ENCODE assay signal across 8 mouse cellular contexts in genomic region chr17:29660762-29661391, GRCm38 (mm10). TPM values are rescaled to one million over a fixed set of nuclear protein-coding genes. Genes with fewer than 3 reads are reported as not detected.
A peak's percentile ranks its signal among the peaks of the same experiment; 100 is the strongest.
DNase-seq lines count a peak whose midpoint lies in the region; ATAC-seq and TF ChIP-seq lines count a peak whose summit lies in the region.

No protein-coding gene starts in this region.

- peak overlapping the region; percentile 98 for H3K9ac ChIP-seq in heart, embryonic 15.5 days
- peak overlapping the region; percentile 93 for H3K9ac ChIP-seq in midbrain, postnatal 0 days (replicated peaks; ENCODE audit: low read length, poor library complexity, severe bottlenecking)

- TF ChIP-seq CTCF in midbrain, postnatal 0 days (IDR thresholded peaks at IDR 0.05) = no peak

- H3K4me1 ChIP-seq in heart, embryonic 15.5 days (replicated peaks) = peaks cover 6% of the 10 kb centered on the region; the same call in 1 of the 2 replicates
- H3K4me1 ChIP-seq in embryonic facial prominence, embryonic 10.5 days = peaks cover 9% of the 10 kb centered on the region
- no peaks in the 10 kb centered on the region; the same call in 1 of the 2 replicates for H3K4me1 ChIP-seq in midbrain, postnatal 0 days (ENCODE audit: insufficient read depth, low read length)

- WGBS in heart, embryonic 15.5 days = under 1% methylated on average over 41 of the region's 41 CpGs
- WGBS in embryonic facial prominence, embryonic 10.5 days = under 1% methylated on average over 41 of the region's 41 CpGs
- under 1% methylated on average over 40 of the region's 41 CpGs for WGBS in midbrain, postnatal 0 days

- H3K27me3 ChIP-seq in heart, embryonic 15.5 days = no peaks in the 10 kb centered on the region
- no peaks in the 10 kb centered on the region for H3K27me3 ChIP-seq in embryonic facial prominence, embryonic 10.5 days (replicated peaks; ENCODE audit: low read depth, poor library complexity, severe bottlenecking)
- no peaks in the 10 kb centered on the region for H3K27me3 ChIP-seq in midbrain, postnatal 0 days (ENCODE audit: insufficient read depth, low read length)

- H3K27ac ChIP-seq in heart, embryonic 15.5 days = peak overlapping the region; percentile 96
- peak overlapping the region; percentile 97 for H3K27ac ChIP-seq in embryonic facial prominence, embryonic 10.5 days (replicated peaks)
- peak overlapping the region; percentile 91 for H3K27ac ChIP-seq in midbrain, postnatal 0 days (ENCODE audit: low read depth, low read length)

- no peak for DNase-seq in heart, postnatal 4 days
- peak; percentile 7 to 20 for DNase-seq in CD8-positive naive resting alpha-beta T cell, adult 2 months (ENCODE audit: low read depth in 2 of 2, low spot score in 2 of 2)
- no peak for DNase-seq in embryonic facial prominence, embryonic 10.5 days (ENCODE audit: low spot score)
- DNase-seq in midbrain, postnatal 0 days (ENCODE audit: low spot score) = peak; percentile 20
- no peak for DNase-seq in ovary, postnatal 14 days (ENCODE audit: low spot score)
- DNase-seq in left cerebral cortex, postnatal 10 days (ENCODE audit: extremely low spot score in 1 of 2, low spot score in 2 of 2) = no peak

- H3K4me3 ChIP-seq in heart, embryonic 15.5 days = peak overlapping the region; percentile 100
- peak overlapping the region; percentile 99 for H3K4me3 ChIP-seq in embryonic facial prominence, embryonic 10.5 days
- H3K4me3 ChIP-seq in midbrain, postnatal 0 days (ENCODE audit: low read depth, low read length) = peak overlapping the region; percentile 85

- ATAC-seq in heart, embryonic 15.5 days (replicated peaks; ENCODE audit: insufficient number of reproducible peaks, insufficient read depth, low FRiP score, low read depth) = no peak; the same call in none of the 2 replicates
- peak; percentile 57 for ATAC-seq in inflammation-experienced regulatory T-cells, adult 6 months
- peak; percentile 71; the same call in 1 of the 2 replicates for ATAC-seq in midbrain, postnatal 0 days (ENCODE audit: low FRiP score)

- intact Hi-C loops in left cerebral cortex, postnatal 10 days (cut with DNase I) = no loop called here

- peak overlapping the region; percentile 90 for H3K4me2 ChIP-seq in heart, embryonic 15.5 days
- peak overlapping the region; percentile 86 for H3K4me2 ChIP-seq in midbrain, postnatal 0 days (ENCODE audit: low read depth, low read length, poor library complexity, severe bottlenecking)

- H3K9me3 ChIP-seq in heart, embryonic 15.5 days (replicated peaks) = no peaks in the 10 kb centered on the region
- H3K9me3 ChIP-seq in embryonic facial prominence, embryonic 10.5 days = no peaks in the 10 kb centered on the region
- no peaks in the 10 kb centered on the region for H3K9me3 ChIP-seq in midbrain, postnatal 0 days (ENCODE audit: low read length)

- H3K36me3 ChIP-seq in heart, embryonic 15.5 days = peaks cover 16% of the 10 kb centered on the region; the same call in 1 of the 2 replicates
- peaks cover 30% of the 10 kb centered on the region for H3K36me3 ChIP-seq in embryonic facial prominence, embryonic 10.5 days (replicated peaks)
- peaks cover 9% of the 10 kb centered on the region for H3K36me3 ChIP-seq in midbrain, postnatal 0 days (ENCODE audit: insufficient read depth, low read length)

RNA-seq across cellular contexts. Expression of gene Cmtr1, which starts 0.5 kb away (rescaled TPM):
- 78.3 and 88.5 TPM in 2 replicates for polyA plus RNA-seq in heart, embryonic 15.5 days (2015; fragmentation: Nextera tagmentation; extraction: Ambion mirVana)
- 10 to 100 TPM; 56.9 to 70.7 TPM for total RNA-seq in heart, postnatal 4 days (2021)
- 135 and 140 TPM in 2 replicates for polyA plus RNA-seq in embryonic facial prominence, embryonic 10.5 days (2016; fragmentation: Nextera tagmentation; extraction: Ambion mirVana)
- 100 to 1,000 TPM in 1 of 3 experiments, 10 to 100 TPM in 2; 83.4 to 107 (median 98.4) TPM for polyA plus RNA-seq in inflammation-experienced regulatory T-cells, adult 6 months (2017; shearing (Covaris generic))
- total RNA-seq in midbrain, postnatal 0 days (2014; rRNA removed) = 58.5 and 63.6 TPM in 2 replicates
- polyA plus RNA-seq in midbrain, postnatal 0 days (2015; fragmentation: Nextera tagmentation; extraction: Ambion mirVana) = 105 and 106 TPM in 2 replicates
- 100 to 1,000 TPM in 1 of 2 experiments, 10 to 100 TPM in 1; 85.1 to 104 TPM for total RNA-seq in left cerebral cortex, postnatal 10 days (2021)

RNA-seq across cellular contexts. Expression of gene Gm28043, which starts 46.2 kb away (rescaled TPM):
- 1.8 and 2.4 TPM in 2 replicates for polyA plus RNA-seq in heart, embryonic 15.5 days (2015; fragmentation: Nextera tagmentation; extraction: Ambion mirVana)
- total RNA-seq in heart, postnatal 4 days (2021) = 1 to 10 TPM; 2.5 to 2.6 TPM
- 2.3 and 3.5 TPM in 2 replicates for polyA plus RNA-seq in embryonic facial prominence, embryonic 10.5 days (2016; fragmentation: Nextera tagmentation; extraction: Ambion mirVana)
- 1 to 10 TPM; 3.7 to 4.4 (median 4.1) TPM for polyA plus RNA-seq in inflammation-experienced regulatory T-cells, adult 6 months (2017; shearing (Covaris generic))
- 3.8 and 6.7 TPM in 2 replicates for total RNA-seq in midbrain, postnatal 0 days (2014; rRNA removed)
- polyA plus RNA-seq in midbrain, postnatal 0 days (2015; fragmentation: Nextera tagmentation; extraction: Ambion mirVana) = 1.2 and 1.7 TPM in 2 replicates
- 1 to 10 TPM; 3.8 to 4.2 TPM for total RNA-seq in left cerebral cortex, postnatal 10 days (2021)

RNA-seq across cellular contexts. Expression of gene Rnf8, which starts 46.3 kb away (rescaled TPM):
- polyA plus RNA-seq in heart, embryonic 15.5 days (2015; fragmentation: Nextera tagmentation; extraction: Ambion mirVana) = 44.6 and 53.2 TPM in 2 replicates
- 10 to 100 TPM; 24.7 to 28.6 TPM for total RNA-seq in heart, postnatal 4 days (2021)
- 117 and 119 TPM in 2 replicates for polyA plus RNA-seq in embryonic facial prominence, embryonic 10.5 days (2016; fragmentation: Nextera tagmentation; extraction: Ambion mirVana)
- 10 to 100 TPM; 24.6 to 27.5 (median 24.9) TPM for polyA plus RNA-seq in inflammation-experienced regulatory T-cells, adult 6 months (2017; shearing (Covaris generic))
- 21.9 and 47.2 TPM in 2 replicates for total RNA-seq in midbrain, postnatal 0 days (2014; rRNA removed)
- polyA plus RNA-seq in midbrain, postnatal 0 days (2015; fragmentation: Nextera tagmentation; extraction: Ambion mirVana) = 74.3 and 75.3 TPM in 2 replicates
- 10 to 100 TPM; 44.0 to 47.8 TPM for total RNA-seq in left cerebral cortex, postnatal 10 days (2021)

RNA-seq across cellular contexts. Expression of gene Ccdc167, which starts 56.0 kb away (rescaled TPM):
- 10.3 and 12.5 TPM in 2 replicates for polyA plus RNA-seq in heart, embryonic 15.5 days (2015; fragmentation: Nextera tagmentation; extraction: Ambion mirVana)
- 10 to 100 TPM; 15.3 to 18.4 TPM for total RNA-seq in heart, postnatal 4 days (2021)
- polyA plus RNA-seq in embryonic facial prominence, embryonic 10.5 days (2016; fragmentation: Nextera tagmentation; extraction: Ambion mirVana) = 16.5 and 18.1 TPM in 2 replicates
- polyA plus RNA-seq in inflammation-experienced regulatory T-cells, adult 6 months (2017; shearing (Covaris generic)) = 10 to 100 TPM in 1 of 3 experiments, 1 to 10 TPM in 2; 5.5 to 12.3 (median 8.5) TPM
- total RNA-seq in midbrain, postnatal 0 days (2014; rRNA removed) = 9.0 and 9.4 TPM in 2 replicates
- 8.3 and 8.6 TPM in 2 replicates for polyA plus RNA-seq in midbrain, postnatal 0 days (2015; fragmentation: Nextera tagmentation; extraction: Ambion mirVana)
- total RNA-seq in left cerebral cortex, postnatal 10 days (2021) = 10 to 100 TPM; 11.9 to 12.8 TPM

Comparison
In these comparisons a context has a peak if more than half of its experiments do, and no peak if none do; other contexts are left out.
1. DNase-seq: peak in CD8-positive naive resting alpha-beta T cell, adult 2 months (2 of 2) and midbrain, postnatal 0 days (single experiment); none in heart, postnatal 4 days (single experiment), embryonic facial prominence, embryonic 10.5 days (single experiment), ovary, postnatal 14 days (single experiment) and left cerebral cortex, postnatal 10 days (0 of 2).
2. Peak in every context shown above with its lines, with median percentiles within 50 percentile points of each other: H3K27ac ChIP-seq and H3K4me3 ChIP-seq.